Mouse (Mus musculus) Muller cell, postnatal 12 days (primary cell): ENCODE measurements around the gene Ank.

Experiments used
- DNase-seq: peaks from one replicate; pipeline ENCODE4 v3.0.0-alpha.2; 2015; ENCODE audit errors: inconsistent ontology term

Gene Ank

GRCm38 (mm10) chr15:27574992-27575781, 108.7 kb downstream of the Ank start:
- DNase-seq: peak; percentile 52

- DNase-seq: peak; percentile 87
These were observed 109.5 kb downstream of the Ank start for GRCm38 (mm10) chr15:27575932-27576331.

GRCm38 (mm10) chr15:27576886-27577285, 110.4 kb downstream of the Ank start:
- no peak for DNase-seq

- no peak for DNase-seq
These were observed 111.7 kb downstream of the Ank start for GRCm38 (mm10) chr15:27577915-27578780.

GRCm38 (mm10) chr15:27578918-27579317, 112.4 kb downstream of the Ank start:
- DNase-seq: no peak

- DNase-seq: no peak
These were observed 113.4 kb downstream of the Ank start for GRCm38 (mm10) chr15:27579853-27580252.

GRCm38 (mm10) chr15:27580771-27581170, 114.3 kb downstream of the Ank start:
- DNase-seq: no peak

GRCm38 (mm10) chr15:27581640-27582039, 115.2 kb downstream of the Ank start:
- DNase-seq: peak; percentile 40

GRCm38 (mm10) chr15:27582428-27582827, 116.0 kb downstream of the Ank start:
- DNase-seq: no peak

- DNase-seq: peak; percentile 31
These were observed 116.6 kb downstream of the Ank start for GRCm38 (mm10) chr15:27583042-27583441.

- DNase-seq: no peak
These were observed 117.1 kb downstream of the Ank start for GRCm38 (mm10) chr15:27583620-27584019.

- DNase-seq: no peak
These were observed 119.1 kb downstream of the Ank start for GRCm38 (mm10) chr15:27585466-27586092.

- no peak for DNase-seq
These were observed 119.6 kb downstream of the Ank start for GRCm38 (mm10) chr15:27586093-27586480.

GRCm38 (mm10) chr15:27588087-27588826, 121.8 kb downstream of the Ank start:
- DNase-seq: no peak

GRCm38 (mm10) chr15:27590812-27591211, 124.3 kb downstream of the Ank start:
- DNase-seq: no peak

- no peak for DNase-seq
These were observed 126.3 kb downstream of the Ank start for GRCm38 (mm10) chr15:27592620-27593320.

GRCm38 (mm10) chr15:27593717-27594116, 127.2 kb downstream of the Ank start:
- no peak for DNase-seq

- DNase-seq: peak; percentile 41
These were observed 128.5 kb downstream of the Ank start for GRCm38 (mm10) chr15:27594973-27595372.

- peak; percentile 38 for DNase-seq
These were observed 129.1 kb downstream of the Ank start for GRCm38 (mm10) chr15:27595560-27595959.

- peak; percentile 50 for DNase-seq
These were observed 130.1 kb downstream of the Ank start for GRCm38 (mm10) chr15:27596463-27597140.
